Mouse (Mus musculus) spleen, adult 2 months (tissue): Measurements from ENCODE around the gene Bbip1.

Experiments
- CTCF ChIP-seq: fragments of 200-500 bp; IDR thresholded peaks from 2 replicates; pipeline ENCODE4 v1.5.1; 2011; ENCODE audit warnings: mild to moderate bottlenecking, inconsistent platforms; ENCODE audit not compliant: insufficient read depth, insufficient read length, insufficient replicate concordance; ENCODE audit errors: extremely low read depth
- POLR2A ChIP-seq: fragments of 200-500 bp; IDR thresholded peaks from 2 replicates; pipeline ENCODE4 v1.6.1; 2011; ENCODE audit warnings: low read depth, low read length, inconsistent platforms

GRCm38 (mm10) chr19:53904833-53905480 is 39.5 kb downstream of the Bbip1 start:
- TF ChIP-seq CTCF (no peak), POLR2A (no peak)
